Mouse (Mus musculus): ENCODE measurements around the gene Cep83.

DNA sequence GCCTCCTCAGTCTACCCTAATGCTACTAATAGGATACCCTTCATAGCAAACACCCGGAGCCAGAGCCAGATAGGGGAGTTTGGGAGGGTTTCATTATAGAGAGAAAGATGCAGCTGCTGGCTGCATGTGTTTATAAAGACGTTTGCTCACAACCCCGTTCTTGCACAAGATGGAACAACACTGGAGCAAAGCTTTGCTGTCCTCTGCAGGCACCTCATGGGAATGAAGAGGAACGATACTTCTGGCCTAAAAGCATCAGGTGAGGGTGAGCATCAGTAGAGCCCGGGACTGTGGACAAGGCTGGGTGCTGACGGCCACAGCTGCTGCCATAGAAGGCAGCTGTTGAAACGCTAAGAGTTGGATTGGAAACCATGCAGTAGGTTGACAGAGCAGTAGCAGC is 118.9 kb downstream of the Cep83 start:
- TF ChIP-seq GATA1 (IDR thresholded peaks at IDR 0.05; ENCODE audit: borderline replicate concordance, low read length) = no peak
- TF ChIP-seq FLI1 (IDR thresholded peaks at IDR 0.05; ENCODE audit: low read length) = no peak
